13 mouse cellular contexts compared by ENCODE assay signal in genomic region chr4:117912131-117912561, GRCm38 (mm10). TPM values are rescaled to one million over a fixed set of nuclear protein-coding genes. Genes with fewer than 3 reads are reported as not detected.
DNase-seq lines count a peak whose midpoint lies in the region; ATAC-seq and TF ChIP-seq lines count a peak whose summit lies in the region.
"Had no signal": no experiment of that assay in that cellular context is flagged by ENCODE, and none has a peak within 500 bp of the region (broad histone marks: within the 10 kb centered on the region; RNA-seq: fewer than 3 reads in every experiment).

No protein-coding gene starts in this region.

- intact Hi-C loops in left cerebral cortex, adult 2 months (cut with DNase I), result no loop called here

- H3K36me3 ChIP-seq in forebrain, embryonic 12.5 days (replicated peaks), result peaks cover 29% of the 10 kb centered on the region
- no peaks in the 10 kb centered on the region; the same call in 1 of the 2 replicates for H3K36me3 ChIP-seq in forebrain, embryonic 11.5 days (ENCODE audit: control insufficient read depth, insufficient read depth, low read length)
- peaks cover 8% of the 10 kb centered on the region for H3K36me3 ChIP-seq in myocyte (ENCODE audit: control insufficient read depth, insufficient read depth)

- no peak for TF ChIP-seq CTCF in left cerebral cortex, adult 2 months (IDR thresholded peaks at IDR 0.05)

- no peak for ATAC-seq in forebrain, embryonic 12.5 days (ENCODE audit: low FRiP score)
- ATAC-seq in forebrain, embryonic 11.5 days (replicated peaks; ENCODE audit: low FRiP score), result no peak
- ATAC-seq in frontal cortex, adult (ENCODE audit: low TSS enrichment), result no peak
- ATAC-seq: inflammation-experienced regulatory T-cells, adult 6 months had no signal

- WGBS in forebrain, embryonic 12.5 days, result 96% methylated on average over 13 of the region's 13 CpGs
- 95% methylated on average over 13 of the region's 13 CpGs for WGBS in forebrain, embryonic 11.5 days

- no peaks in the 10 kb centered on the region for H3K27me3 ChIP-seq in forebrain, embryonic 12.5 days
- H3K27me3 ChIP-seq in forebrain, embryonic 11.5 days (ENCODE audit: control insufficient read depth, insufficient read depth, low read length), result no peaks in the 10 kb centered on the region
- no peaks in the 10 kb centered on the region for H3K27me3 ChIP-seq in myocyte (ENCODE audit: control insufficient read depth, insufficient read depth, insufficient read length)
- H3K27me3 ChIP-seq: liver, embryonic 13.5 days had no signal

- H3K27ac ChIP-seq in forebrain, embryonic 12.5 days, result 0 out of 2 replicates have a peak overlapping the region, but pooled peaks have one; percentile 5
- H3K27ac ChIP-seq in forebrain, embryonic 11.5 days (ENCODE audit: low read depth, low read length), result no peak overlapping the region
- no peak overlapping the region for H3K27ac ChIP-seq in left cerebral cortex, adult 2 months

- H3K4me1 ChIP-seq in forebrain, embryonic 12.5 days, result peaks cover 69% of the 10 kb centered on the region
- H3K4me1 ChIP-seq in forebrain, embryonic 11.5 days (replicated peaks; ENCODE audit: control insufficient read depth, insufficient read depth, low read length), result peaks cover 10% of the 10 kb centered on the region

- H3K4me2 ChIP-seq in forebrain, embryonic 12.5 days, result no peak overlapping the region
- H3K4me2 ChIP-seq in forebrain, embryonic 11.5 days (ENCODE audit: low read depth, low read length, severe bottlenecking), result no peak overlapping the region
- peak overlapping the region; percentile 2 for H3K4me2 ChIP-seq in myocyte (ENCODE audit: low read depth)

- no peak overlapping the region for H3K4me3 ChIP-seq in forebrain, embryonic 12.5 days (replicated peaks)
- no peak overlapping the region for H3K4me3 ChIP-seq in forebrain, embryonic 11.5 days (ENCODE audit: low read depth, low read length)
- H3K4me3 ChIP-seq in left cerebral cortex, adult 2 months, result peak overlapping the region; percentile 7; the same call in 1 of the 2 replicates
- peak overlapping the region; percentile 95 for H3K4me3 ChIP-seq in myocyte

- no peak for DNase-seq in forebrain, embryonic 11.5 days (ENCODE audit: low spot score)
- DNase-seq in left cerebral cortex, adult 2 months (ENCODE audit: extremely low spot score in 1 of 2, low spot score in 2 of 2), result no peak
- DNase-seq in left cerebral cortex, adult 18-20 months (ENCODE audit: low spot score in 2 of 2), result no peak
- DNase-seq in cerebellum, postnatal 36 days, result peak; percentile 73 to 75
- no peak for DNase-seq in T-cell, adult 2 months (ENCODE audit: low spot score)
- DNase-seq: kidney, postnatal 36 days; liver, embryonic 13.5 days; right cerebral cortex, adult 18-20 months; thymus, adult 2 months had no signal

- peaks cover 72% of the 10 kb centered on the region for H3K79me2 ChIP-seq in myocyte (ENCODE audit: control insufficient read depth, insufficient read depth)

- no peak overlapping the region for H3K9ac ChIP-seq in forebrain, embryonic 12.5 days
- no peak overlapping the region for H3K9ac ChIP-seq in forebrain, embryonic 11.5 days (ENCODE audit: low read length)

- no peaks in the 10 kb centered on the region for H3K9me3 ChIP-seq in forebrain, embryonic 12.5 days
- H3K9me3 ChIP-seq in forebrain, embryonic 11.5 days (ENCODE audit: control insufficient read depth, low read length), result no peaks in the 10 kb centered on the region
- H3K9me3 ChIP-seq: liver, embryonic 13.5 days had no signal

- H3ac ChIP-seq in myocyte (ENCODE audit: control insufficient read depth, insufficient read length), result no peak overlapping the region

- TF ChIP-seq POLR2A in myocyte (IDR thresholded peaks at IDR 0.05; ENCODE audit: insufficient read length, low read depth), result no peak

TF ChIP-seq in myocyte, 11 proteins besides CTCF, POLR2A, EP300 and RAD21:
- no peak for TF ChIP-seq MYOG (IDR thresholded peaks at IDR 0.05; ENCODE audit: control insufficient read depth in 1 of 3, insufficient read depth in 1 of 3, insufficient read length in 2 of 3, low read depth in 2 of 3)
- no peak for TF ChIP-seq REST (IDR thresholded peaks at IDR 0.05; ENCODE audit: insufficient read depth, insufficient read length)
- no peak for TF ChIP-seq CEBPB (IDR thresholded peaks at IDR 0.05; ENCODE audit: insufficient read depth, poor library complexity, severe bottlenecking)
- TF ChIP-seq MAX (IDR thresholded peaks at IDR 0.05; ENCODE audit: low read depth), result no peak
- TF ChIP-seq E2F4 (IDR thresholded peaks at IDR 0.05; ENCODE audit: insufficient read depth), result no peak
- TF ChIP-seq TCF3 (IDR thresholded peaks at IDR 0.05; ENCODE audit: insufficient read length, low read depth), result no peak

RNA-seq across cellular contexts. Expression of gene Ipo13, which starts 2.7 kb away (rescaled TPM):
- polyA plus RNA-seq in forebrain, embryonic 12.5 days (2016; fragmentation: Nextera tagmentation; extraction: Ambion mirVana), result 70.8 and 71.4 TPM in 2 replicates
- 62.0 and 64.6 TPM in 2 replicates for polyA plus RNA-seq in forebrain, embryonic 11.5 days (2014; fragmentation: Nextera tagmentation; extraction: Ambion mirVana)
- total RNA-seq in left cerebral cortex, adult 2 months (2021), result 100 to 1,000 TPM; 115 to 123 TPM
- 100 to 1,000 TPM; 106 to 125 TPM for total RNA-seq in left cerebral cortex, adult 18-20 months (2021)
- 62.2 TPM for polyA plus RNA-seq in myocyte (2012; fragmentation: generic; extraction: Trizol)

RNA-seq across cellular contexts. Expression of gene Artn, which starts 17.4 kb away (rescaled TPM):
- polyA plus RNA-seq in forebrain, embryonic 12.5 days (2016; fragmentation: Nextera tagmentation; extraction: Ambion mirVana), result 0.23 and 0.33 TPM in 2 replicates
- 0.43 and 1.2 TPM in 2 replicates for polyA plus RNA-seq in forebrain, embryonic 11.5 days (2014; fragmentation: Nextera tagmentation; extraction: Ambion mirVana)
- total RNA-seq in left cerebral cortex, adult 2 months (2021), result 1 to 10 TPM; 3.6 to 3.9 TPM
- 1 to 10 TPM; 1.7 to 2.5 TPM for total RNA-seq in left cerebral cortex, adult 18-20 months (2021)
- polyA plus RNA-seq in myocyte (2012; fragmentation: generic; extraction: Trizol), result 15.9 TPM
- polyA plus RNA-seq: inflammation-experienced regulatory T-cells, adult 6 months had no signal

RNA-seq across cellular contexts. Expression of gene Dph2, which starts 20.3 kb away (rescaled TPM):
- polyA plus RNA-seq in forebrain, embryonic 12.5 days (2016; fragmentation: Nextera tagmentation; extraction: Ambion mirVana), result 26.7 and 27.0 TPM in 2 replicates
- 28.4 and 32.4 TPM in 2 replicates for polyA plus RNA-seq in forebrain, embryonic 11.5 days (2014; fragmentation: Nextera tagmentation; extraction: Ambion mirVana)
- total RNA-seq in left cerebral cortex, adult 2 months (2021), result 10 to 100 TPM in 1 of 2 experiments, 1 to 10 TPM in 1; 9.1 to 11.4 TPM
- 1 to 10 TPM; 9.2 to 9.8 TPM for total RNA-seq in left cerebral cortex, adult 18-20 months (2021)
- 8.5 TPM for polyA plus RNA-seq in myocyte (2012; fragmentation: generic; extraction: Trizol)

RNA-seq across cellular contexts. Expression of gene Atp6v0b, which starts 25.0 kb away (rescaled TPM):
- 233 TPM in 2 replicates for polyA plus RNA-seq in forebrain, embryonic 12.5 days (2016; fragmentation: Nextera tagmentation; extraction: Ambion mirVana)
- polyA plus RNA-seq in forebrain, embryonic 11.5 days (2014; fragmentation: Nextera tagmentation; extraction: Ambion mirVana), result 187 and 195 TPM in 2 replicates
- 100 to 1,000 TPM; 430 to 462 TPM for total RNA-seq in left cerebral cortex, adult 2 months (2021)
- 100 to 1,000 TPM; 421 to 464 TPM for total RNA-seq in left cerebral cortex, adult 18-20 months (2021)
- 470 TPM for polyA plus RNA-seq in myocyte (2012; fragmentation: generic; extraction: Trizol)

RNA-seq across cellular contexts. Expression of gene B4galt2, which starts 28.9 kb away (rescaled TPM):
- polyA plus RNA-seq in forebrain, embryonic 12.5 days (2016; fragmentation: Nextera tagmentation; extraction: Ambion mirVana), result 36.4 and 36.9 TPM in 2 replicates
- 31.3 and 34.5 TPM in 2 replicates for polyA plus RNA-seq in forebrain, embryonic 11.5 days (2014; fragmentation: Nextera tagmentation; extraction: Ambion mirVana)
- 10 to 100 TPM; 86.7 to 90.6 TPM for total RNA-seq in left cerebral cortex, adult 2 months (2021)
- total RNA-seq in left cerebral cortex, adult 18-20 months (2021), result 10 to 100 TPM; 82.6 to 89.3 TPM
- polyA plus RNA-seq in myocyte (2012; fragmentation: generic; extraction: Trizol), result 41.6 TPM
- polyA plus RNA-seq: inflammation-experienced regulatory T-cells, adult 6 months had no signal

Comparison
In these comparisons a context has a peak if more than half of its experiments do, and no peak if none do; other contexts are left out.
1. H3K4me3 ChIP-seq: peak in left cerebral cortex, adult 2 months (single experiment) and myocyte (single experiment); none in forebrain, embryonic 12.5 days (single experiment) and forebrain, embryonic 11.5 days (single experiment).
2. DNase-seq: peak in cerebellum, postnatal 36 days (2 of 2); none in forebrain, embryonic 11.5 days (single experiment), left cerebral cortex, adult 2 months (0 of 2), left cerebral cortex, adult 18-20 months (0 of 2) and T-cell, adult 2 months (single experiment).